Mouse (Mus musculus) adrenal gland, postnatal 4 days (tissue): ENCODE measurements around the gene Ntn1. TPM values are rescaled to one million over a fixed set of nuclear protein-coding genes. Genes with fewer than 3 reads are reported as not detected.

Experiments
- DNase-seq, 2 experiments: peaks; one replicate each; pipeline ENCODE4 v3.0.0; 2021 to 2022; ENCODE audit warnings: low spot score in 2 of 2, mixed read lengths in 2 of 2
- total RNA-seq, 2 experiments: library from RNA; stranded (reverse); gene quantifications; 2 replicates each; pipeline ENCODE4 v1.2.3; 2021

Gene Ntn1
- total RNA-seq, 2 experiments from 2014 or later, result 16.8 to 23.4 TPM

DNA sequence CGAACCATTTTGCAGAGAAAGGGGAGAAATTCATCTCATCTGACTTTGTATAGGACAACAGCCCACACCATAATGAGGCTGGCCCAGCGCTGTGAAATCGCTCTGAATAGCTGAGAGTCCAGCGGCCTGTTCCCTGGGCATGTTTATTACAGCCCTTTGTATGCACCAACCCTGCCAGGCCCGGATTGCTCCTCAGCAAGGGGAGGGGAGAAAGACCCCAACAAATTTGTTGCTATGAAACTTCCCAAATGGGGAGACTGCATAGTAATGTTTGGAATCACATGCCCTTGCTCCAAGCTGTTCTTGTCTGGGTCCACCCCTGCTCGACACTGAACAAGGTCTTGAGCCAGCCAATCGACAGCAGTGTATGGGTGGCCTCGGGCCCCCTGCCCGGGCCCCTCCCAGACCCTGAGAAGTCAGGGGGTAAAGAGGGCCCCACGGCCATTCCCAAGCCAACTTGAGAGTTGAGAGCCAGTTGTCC is 126.3 kb downstream of the Ntn1 start:
- DNase-seq, result no peak

DNA sequence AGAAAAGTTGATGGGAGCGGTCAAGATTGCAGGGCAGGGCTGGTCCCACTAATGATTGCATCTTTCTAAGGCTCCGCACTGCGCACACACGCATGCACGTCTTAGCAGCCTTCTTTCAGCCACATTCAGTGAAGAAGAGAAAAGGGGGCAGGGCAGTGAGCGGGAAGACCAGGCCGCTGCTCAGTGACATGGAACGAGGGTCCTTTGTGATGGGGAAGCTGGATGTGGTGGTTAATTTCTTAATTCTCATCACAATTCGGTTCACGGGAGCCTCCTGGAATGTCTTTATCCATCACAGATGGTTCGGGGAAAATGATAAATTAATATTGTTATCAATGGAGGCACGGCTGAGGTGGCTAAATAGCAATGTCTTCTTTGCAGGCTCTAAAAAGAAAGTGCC is 126.8 kb downstream of the Ntn1 start:
- no peak for DNase-seq

DNA sequence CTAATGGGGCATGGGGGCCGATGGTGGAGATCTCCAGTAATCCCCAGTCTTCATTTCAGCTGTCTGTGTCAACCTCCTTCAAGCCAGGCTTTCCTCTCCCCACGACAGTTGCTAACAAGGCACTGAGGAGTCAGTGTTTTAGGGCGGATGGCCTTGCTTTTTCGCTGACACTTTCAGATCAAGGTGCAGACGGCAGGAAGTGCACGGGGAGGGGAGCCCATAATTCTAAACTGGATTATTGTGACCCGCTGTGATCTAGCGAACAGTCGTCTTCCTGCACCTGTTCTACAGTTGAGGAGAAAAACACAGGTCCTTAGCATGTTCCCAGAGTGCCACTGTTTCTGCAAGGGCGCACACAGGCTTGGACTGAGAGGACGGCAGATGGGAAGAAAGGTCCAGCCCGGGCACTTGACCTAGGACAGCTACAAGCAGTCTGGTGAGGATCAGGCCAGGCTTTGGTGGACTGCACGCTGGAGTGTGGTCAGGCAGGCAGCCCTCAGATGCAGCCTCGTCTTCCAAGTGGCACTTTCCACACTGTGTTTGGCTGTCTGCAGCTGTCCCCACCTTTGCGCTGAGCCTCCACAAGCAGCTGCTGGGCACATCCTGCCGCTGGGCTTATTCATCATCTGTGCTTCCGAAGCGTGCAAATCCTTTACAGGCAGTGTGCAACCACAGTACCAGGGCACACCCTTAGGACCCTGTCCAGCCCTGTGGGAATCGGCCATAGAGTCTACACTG is 129.7 kb downstream of the Ntn1 start:
- DNase-seq, result no peak

DNA sequence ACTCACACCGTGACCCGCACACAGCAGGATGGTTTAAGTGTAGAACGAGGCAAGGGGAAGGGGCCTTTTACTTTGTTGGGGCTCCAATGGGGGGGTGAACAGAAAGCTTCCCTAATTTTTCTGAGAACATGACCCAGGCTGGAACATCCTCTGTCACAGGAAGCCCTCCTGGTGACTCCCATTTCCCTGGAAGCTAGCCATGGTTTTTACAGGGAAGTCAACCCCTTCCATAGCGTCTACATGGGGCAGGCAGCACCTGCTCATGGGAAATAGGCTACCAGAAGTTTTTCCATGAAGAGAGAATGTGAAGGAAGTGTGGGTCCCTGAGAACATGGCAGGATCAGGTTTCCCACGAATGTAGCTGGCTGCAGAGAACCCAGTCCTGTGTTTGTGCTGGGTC is 136.3 kb downstream of the Ntn1 start:
- no peak for DNase-seq

DNA sequence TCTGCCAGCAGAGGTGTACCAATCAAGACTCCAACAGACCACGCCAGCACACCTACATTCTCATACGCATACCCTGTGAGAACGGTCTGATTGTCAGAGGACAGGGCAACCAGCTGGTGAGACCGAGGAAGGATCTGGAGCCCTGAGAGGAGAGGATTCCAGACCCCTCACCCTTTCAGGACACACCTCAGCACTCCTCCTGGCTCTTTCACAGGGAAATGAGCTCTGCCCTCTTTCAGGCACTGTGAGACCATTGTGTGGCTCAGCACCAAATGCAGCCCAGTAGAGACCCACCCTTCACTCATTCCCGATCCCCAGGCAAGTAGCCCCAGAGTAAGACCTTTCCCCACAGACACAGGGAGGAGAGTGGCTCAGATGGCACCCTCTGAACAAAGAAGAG is 137.5 kb downstream of the Ntn1 start:
- no peak for DNase-seq

DNA sequence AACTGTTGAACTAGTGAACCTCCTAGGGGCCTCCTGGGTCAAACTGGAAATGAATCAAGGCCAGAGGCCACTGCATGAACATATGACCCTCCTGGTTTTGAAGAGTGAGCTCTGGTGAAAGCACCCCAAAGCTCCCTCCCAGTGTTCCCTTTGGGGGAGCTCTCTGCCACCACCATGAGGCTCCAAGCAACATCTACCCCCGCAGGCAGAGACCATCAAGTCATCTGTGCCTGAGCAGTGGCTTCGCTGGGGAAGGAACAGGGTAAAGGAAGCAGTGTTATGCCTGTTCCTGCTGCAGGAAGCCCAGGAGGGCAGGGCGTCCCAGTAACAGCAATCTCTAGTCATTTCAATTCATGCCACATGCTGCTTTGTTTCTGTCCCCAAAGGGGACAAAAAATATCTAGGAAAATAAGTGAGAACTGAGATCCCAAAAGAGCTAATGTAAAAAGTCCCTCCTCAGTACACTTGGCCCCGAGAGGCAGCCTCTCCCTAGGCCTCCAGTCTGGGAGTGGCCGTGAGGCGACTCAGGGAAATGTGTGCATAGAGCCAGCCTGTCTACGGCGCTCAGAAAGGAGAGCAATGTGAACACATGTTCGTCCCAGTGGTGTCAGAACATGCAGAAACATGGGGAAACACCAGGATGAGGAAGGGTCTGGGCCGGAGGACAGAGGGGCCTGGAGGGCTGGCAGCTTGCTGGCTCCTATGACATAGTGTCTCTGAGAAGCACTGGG is 139.3 kb downstream of the Ntn1 start:
- no peak for DNase-seq

DNA sequence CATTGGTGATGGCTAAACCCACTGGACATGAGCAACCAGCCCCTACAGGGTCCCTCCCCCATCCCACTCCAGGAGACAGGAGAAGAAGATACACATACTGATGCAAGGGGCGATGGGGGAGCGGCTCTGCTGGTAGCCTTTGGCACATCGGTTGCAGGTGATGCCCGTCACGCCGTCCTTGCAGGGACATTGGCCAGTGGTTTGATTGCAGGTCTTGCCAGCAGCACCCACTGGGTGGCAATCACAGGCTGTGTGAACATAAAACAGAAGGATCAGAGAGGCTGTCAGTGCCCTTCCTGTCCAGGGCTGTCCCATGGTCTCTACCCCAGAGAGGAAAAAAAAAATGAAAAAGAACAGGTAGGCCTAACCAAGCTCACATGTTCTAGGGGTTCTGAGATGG is 140.2 kb downstream of the Ntn1 start:
- no peak for DNase-seq

DNA sequence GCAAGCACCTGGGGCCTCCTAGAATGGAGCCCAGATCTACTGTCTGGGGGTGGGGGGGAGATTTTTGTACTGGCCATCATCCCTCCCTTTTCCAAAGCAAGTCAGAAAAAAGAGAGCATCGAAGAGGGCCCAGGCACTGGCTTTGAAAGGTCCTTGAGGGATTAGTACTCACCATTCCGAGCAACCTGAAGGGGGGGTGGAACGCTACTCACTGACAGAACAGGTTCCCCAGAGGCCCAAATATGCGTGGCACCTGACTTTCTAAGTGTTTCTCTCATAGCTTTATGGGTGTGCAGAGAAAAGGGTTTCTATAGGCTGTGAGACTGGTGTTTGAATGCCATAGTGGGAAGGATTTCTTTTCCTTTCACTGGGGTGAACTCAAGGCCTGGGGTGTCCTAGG is 142.1 kb downstream of the Ntn1 start:
- no peak for DNase-seq

DNA sequence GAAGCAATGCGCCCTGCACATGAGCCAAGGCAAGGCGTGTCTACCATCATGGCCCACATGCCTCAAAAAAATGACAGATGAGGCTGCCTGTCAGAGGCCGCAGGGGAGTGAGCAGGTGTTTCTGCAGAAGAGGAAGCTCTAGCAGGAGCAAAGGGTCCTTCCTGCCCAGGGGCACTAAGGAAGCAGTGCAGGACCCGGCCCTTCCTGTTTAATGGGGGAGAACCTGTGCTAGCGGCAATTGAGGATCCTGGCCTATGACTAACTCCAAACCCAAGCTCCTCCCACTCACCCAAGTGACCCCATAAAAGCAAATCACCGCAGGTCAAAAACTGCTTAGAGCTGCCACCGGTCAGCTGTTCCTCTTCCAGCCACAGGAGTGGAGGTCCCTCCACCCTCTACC is 147.1 kb downstream of the Ntn1 start:
- no peak for DNase-seq

DNA sequence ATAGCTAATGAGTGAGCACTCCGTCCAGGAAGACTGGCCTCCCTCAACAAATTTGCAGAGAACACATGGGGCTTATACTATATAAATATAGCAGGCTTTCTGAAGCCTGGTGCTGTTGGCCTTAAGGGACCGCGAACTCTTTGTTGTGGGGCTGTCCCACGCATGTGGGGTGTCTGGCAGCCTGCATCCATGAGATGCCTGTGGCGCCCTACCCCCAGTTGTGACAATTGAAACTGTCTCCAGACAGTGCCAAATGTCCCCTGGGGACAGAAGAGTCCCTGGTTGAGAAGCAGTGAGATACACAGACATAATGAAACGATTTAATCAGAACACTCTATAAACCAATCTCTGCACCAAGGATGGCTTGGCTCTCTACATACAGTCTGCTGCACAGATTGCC is 150.5 kb downstream of the Ntn1 start:
- no peak for DNase-seq

DNA sequence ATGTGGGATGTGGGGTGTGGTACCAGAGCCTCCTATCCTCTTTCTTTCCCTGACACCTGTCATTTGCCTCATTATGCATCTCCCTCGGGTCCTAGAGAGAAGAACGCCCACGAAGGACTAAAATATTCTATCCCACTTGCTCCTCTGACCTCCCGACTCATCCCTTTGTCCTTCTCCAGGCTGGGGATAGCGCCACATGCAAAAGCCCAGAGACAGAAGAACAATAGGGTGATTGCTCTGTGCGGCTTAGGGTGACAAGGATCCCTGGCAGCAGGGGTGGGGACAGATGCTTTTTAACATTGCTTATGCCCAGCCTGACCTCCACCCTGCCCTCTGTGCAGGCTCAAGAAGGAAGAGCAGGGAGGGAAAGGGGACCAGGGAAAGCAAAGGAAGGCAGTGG is 152.7 kb downstream of the Ntn1 start:
- no peak for DNase-seq

DNA sequence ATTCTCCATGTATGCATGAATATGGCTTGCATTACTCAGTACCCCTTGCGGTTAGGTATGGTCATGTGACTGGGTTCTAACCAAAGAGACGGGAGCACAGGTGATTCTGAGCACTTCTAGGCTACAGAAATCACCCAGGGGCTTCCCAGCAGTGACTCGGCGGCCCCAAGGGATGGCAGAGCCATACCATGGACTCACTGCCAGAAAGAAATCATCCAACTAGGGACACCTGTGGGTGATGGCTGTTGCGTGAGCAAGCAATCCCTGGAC is 155.7 kb downstream of the Ntn1 start:
- no peak for DNase-seq

DNA sequence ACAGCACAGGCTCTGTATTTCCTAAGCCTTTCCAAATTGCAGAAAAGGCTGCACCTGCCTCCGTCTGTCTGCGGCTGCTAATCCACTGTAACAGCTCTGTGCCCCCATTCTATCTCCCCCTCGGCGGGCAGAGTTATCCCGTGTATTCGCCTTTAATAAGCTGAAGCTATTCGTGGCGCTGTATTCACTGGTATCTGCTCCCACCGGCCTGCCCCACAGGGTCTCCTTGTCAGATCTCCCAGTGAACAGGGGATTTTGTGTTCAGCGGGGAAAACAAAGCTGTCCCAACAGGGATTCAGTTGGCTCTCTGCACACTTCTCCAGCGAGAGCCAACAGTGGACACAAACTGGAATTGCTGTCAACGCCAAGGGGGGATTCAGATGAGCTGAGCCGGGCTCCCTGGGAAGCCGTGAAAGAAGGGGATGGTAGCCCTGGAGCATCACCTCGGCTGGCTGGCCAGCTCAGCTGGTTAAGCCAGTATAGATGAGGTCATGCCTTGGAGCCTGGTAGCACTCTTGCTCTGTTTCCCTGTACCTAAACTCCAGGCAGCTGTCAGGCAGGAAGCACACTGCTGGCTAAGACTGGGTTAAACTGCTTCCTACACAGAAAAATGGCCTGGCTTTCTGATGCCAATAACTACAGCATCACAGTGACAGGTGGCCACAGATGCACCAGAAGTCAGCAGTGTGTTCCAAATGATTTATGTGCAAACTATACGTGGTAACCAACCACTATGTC is 156.2 kb downstream of the Ntn1 start:
- DNase-seq, result no peak

DNA sequence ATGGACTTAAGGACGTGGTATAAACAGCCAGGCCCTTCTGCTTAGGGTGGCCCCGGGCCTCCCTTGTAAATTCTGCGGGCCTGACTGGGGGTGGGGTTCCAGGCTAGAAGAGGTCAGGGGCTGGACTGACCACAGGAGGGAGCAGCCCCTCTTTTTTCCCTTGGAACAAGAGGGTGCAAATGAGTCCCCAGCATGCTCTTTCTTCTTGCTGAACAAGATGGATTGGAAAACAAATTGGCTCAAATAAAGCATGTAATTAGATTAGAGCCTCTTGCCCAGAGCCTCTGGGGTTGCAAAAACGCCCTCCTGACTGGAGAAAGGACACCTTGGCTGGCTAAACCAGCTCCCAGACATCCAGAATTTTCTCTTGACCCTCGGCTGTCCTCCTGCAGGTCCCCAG is 160.9 kb downstream of the Ntn1 start:
- no peak for DNase-seq

DNA sequence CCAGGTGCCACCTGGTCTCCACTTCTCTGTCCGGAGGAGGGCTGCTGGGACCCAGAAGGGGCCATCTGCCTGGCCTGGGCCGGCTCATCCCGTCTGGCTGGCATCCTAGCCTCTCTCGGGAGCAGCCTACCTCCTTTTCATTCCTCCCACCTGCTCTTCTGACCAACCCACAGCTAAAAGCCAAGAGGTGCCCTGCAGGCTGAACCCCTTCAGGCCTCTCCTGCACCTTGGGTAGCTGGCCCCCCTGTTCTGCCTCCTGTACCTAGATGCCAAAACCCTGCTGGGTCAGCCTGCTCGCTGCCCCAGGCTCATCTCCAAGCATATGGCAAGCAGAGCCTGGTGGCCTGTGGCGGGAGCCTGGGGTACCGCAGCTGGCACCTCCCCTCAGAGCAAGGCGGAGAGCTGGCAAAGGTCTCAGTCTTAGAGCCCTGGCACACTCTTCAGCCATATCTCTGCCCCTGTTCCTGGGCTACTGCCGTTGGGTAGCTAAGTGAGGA is 167.1 kb downstream of the Ntn1 start:
- DNase-seq, result no peak

DNA sequence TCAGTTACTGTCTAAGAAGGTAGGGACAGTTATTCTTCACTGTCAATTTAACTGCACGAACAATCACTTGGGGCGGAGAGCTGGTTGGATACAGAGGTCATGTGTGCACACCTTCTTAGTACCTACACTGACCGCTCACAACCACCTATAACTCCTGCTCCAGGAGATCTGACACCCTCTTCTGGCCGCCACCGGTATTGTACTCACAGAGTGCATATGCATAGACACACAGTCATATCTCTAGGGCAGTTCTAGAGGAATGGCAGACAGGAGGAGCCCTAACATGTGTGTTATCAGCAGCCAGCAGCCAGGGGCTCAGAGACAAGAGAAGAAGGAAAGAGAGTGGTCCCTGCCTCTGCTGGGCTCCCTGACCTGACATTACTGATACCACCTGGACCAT is 169.1 kb downstream of the Ntn1 start:
- no peak for DNase-seq

DNA sequence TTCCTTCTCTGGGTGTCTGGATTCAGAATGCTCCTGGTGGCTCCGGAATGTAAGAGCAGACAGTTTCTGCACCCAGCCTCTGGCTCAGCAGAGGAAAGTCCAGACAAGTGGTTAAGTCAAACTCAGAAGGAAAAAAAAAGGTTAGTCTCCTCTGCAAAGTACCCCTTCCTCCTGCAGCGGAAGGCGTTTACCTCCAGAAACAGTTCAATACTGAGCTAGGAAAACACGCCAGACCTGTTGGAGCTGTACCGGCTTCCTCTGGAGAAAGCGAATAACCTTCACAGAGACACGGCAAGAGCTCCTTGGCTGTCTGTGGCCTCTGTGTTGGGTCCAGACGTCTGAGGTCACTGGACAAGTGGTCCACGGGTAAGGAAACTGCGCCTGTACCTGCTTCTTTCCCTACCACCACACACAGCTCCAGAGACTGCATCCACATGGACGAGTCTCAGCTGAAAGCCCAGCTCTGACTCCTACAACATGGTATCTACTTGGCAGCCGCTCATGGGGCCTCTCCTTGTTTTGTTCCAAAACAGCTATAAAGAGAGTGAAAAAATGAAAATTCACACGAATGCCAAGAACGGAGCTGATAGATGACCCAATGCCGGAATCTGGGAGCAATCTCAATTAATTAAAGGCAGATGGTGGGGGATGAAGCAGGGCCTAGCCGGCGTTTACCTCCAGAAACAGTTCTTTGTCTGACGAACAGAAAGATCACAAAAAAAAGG is 171.5 kb downstream of the Ntn1 start:
- DNase-seq, result no peak

DNA sequence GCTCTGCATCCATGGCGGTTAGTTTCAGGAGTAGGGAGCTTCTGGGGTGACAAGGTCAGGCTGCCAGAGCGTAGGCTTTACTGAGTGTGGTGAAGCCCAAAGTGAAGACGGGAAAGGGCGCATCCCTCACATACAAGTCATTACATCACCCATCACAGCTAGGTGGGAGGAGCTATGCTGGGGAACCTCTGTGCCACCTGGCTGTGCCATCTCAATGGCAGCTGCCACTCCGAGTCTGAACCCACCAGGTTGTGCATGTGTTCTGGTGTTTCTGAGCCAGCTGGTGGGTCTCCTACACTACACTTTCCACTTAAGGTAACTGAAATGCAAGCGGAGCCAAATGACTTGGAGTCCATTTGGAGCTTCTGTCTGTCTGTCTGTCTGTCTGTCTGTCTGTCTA is 172.8 kb downstream of the Ntn1 start:
- no peak for DNase-seq

DNA sequence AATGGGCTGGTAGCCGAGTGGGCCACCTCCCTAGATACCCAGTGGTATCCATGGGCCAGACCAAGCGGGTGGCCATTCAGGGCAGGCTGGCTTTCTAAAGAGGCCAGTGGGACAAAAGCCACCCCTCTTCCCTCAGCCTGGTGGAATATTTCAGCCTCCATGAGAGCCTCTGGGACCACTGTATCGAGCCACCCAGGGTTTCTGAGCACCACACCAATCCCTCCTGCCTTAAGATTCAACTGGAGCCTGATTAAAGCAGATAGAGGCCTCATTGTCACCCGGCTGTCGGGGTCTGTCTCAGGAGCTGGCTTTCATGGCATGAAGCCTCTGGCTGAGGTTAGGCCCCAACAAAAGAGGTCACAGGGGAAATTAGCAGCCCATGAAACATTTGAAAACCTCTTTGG is 174.0 kb downstream of the Ntn1 start:
- DNase-seq, result no peak

DNA sequence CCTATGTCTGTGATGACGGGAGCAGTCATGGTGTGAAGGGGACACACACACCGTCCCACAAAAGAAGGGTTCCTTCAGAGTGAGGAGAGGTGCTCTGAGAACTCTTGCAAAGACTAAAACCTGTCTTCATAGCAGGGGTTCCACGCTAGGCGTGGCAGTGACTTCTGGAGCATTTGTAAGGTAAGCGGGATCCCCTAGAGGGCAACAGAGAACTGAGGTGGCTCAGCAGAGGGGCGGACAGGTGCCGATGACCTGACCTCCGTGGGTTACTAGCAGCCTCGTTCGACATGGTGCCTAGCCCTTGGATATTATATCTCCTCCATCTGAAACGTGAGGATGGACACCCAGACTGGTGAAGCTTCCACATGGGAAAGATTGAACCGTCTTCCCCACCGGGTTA is 177.5 kb downstream of the Ntn1 start:
- DNase-seq, result no peak

DNA sequence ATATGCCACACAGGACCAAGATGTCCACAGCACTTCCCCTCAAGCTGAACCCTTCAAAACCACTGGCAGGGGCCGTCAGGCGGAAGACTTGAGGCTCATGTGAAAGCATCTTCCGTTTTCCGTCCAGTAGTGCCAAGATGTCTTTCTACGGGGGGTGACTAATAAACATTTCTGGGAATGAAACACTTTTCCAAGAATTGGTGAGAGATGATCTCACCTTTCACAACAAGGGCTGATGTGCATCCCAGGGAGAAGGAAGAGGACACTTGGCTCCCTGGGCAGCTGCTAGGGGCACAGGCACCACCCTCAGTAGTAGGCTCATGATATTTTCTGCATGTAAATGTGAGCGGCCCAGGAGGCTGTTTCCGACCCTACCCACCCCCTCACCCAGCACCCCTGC is 178.4 kb downstream of the Ntn1 start:
- DNase-seq, result no peak

DNA sequence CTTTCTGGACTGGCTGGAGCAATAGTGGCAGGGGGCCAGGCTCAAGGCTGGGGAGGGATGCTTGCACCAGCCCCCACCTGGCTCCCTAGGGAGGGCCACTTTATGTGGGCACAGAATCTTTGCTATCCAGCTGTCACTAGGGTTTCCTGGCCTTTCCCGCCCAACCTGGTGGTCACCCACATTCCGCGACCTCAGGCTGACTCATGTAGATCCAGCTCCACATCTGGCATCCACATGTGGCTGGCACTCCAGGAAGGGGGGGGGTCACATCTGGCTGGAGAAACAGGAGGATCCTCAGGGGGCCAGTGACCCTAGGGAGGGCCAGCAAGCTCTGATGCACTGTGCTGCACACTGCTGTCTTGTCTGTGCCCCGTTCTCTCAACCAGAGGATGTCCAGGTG is 179.9 kb downstream of the Ntn1 start:
- DNase-seq, result no peak
